Mouse (Mus musculus) liver, embryonic 14.5 days (tissue): Measurements from ENCODE around the gene Tmem221. TPM values are rescaled to one million over a fixed set of nuclear protein-coding genes. Genes with fewer than 3 reads are reported as not detected.

Experiments
- ATAC-seq: fragments of 200-750 bp; cut with Nextera tagmentation; 2 replicates; pipeline ENCODE4 v1.8.0; 2017; ENCODE audit warnings: moderate number of reproducible peaks, mild to moderate bottlenecking, moderate library complexity; ENCODE audit not compliant: insufficient read depth
- DNase-seq, 3 experiments: peaks; one replicate each; pipeline ENCODE4 v3.0.0-alpha.2; 2012 to 2013; ENCODE audit warnings: low read depth in 3 of 3, low spot score in 3 of 3
- H3K27ac ChIP-seq: fragments of 300-500 bp; sonication (generic); 2 replicates; pipeline ENCODE4 v1.5.1; 2014; ENCODE audit warnings: moderate library complexity, mild to moderate bottlenecking, control low read depth, inconsistent platforms
- H3K27me3 ChIP-seq: fragments of 300-500 bp; sonication (generic); 2 replicates; pipeline ENCODE4 v1.6.1; 2014; ENCODE audit warnings: mild to moderate bottlenecking, low read length, moderate library complexity; ENCODE audit not compliant: control insufficient read depth, insufficient read depth
- H3K36me3 ChIP-seq: fragments of 300-500 bp; sonication (generic); replicated peaks from 2 replicates; pipeline ENCODE4 v1.6.1; 2014; ENCODE audit warnings: low read depth; ENCODE audit not compliant: control insufficient read depth, insufficient read depth
- H3K4me1 ChIP-seq, 2 experiments: fragments of 200-500 bp in 1 of 2; fragments of 300-500 bp in 1 of 2; sonication (generic) in 1 of 2; replicated peaks; 2 replicates each; pipeline ENCODE4 v1.6.1; 2012 to 2014; ENCODE audit warnings: antibody characterized with exemption in 1 of 2, inconsistent platforms in 1 of 2, low read length in 1 of 2; ENCODE audit not compliant: control insufficient read depth in 2 of 2, insufficient read depth in 2 of 2
- H3K4me2 ChIP-seq: fragments of 300-500 bp; sonication (generic); 2 replicates; pipeline ENCODE4 v1.6.1; 2014; ENCODE audit warnings: low read depth, mild to moderate bottlenecking, control low read depth, moderate library complexity
- H3K4me3 ChIP-seq, 2 experiments: fragments of 200-500 bp in 1 of 2; fragments of 300-500 bp in 1 of 2; sonication (generic) in 1 of 2; 2 replicates each; pipeline ENCODE4 v1.5.1; 2012 to 2014; ENCODE audit warnings: low read depth in 2 of 2, low read length in 2 of 2, mild to moderate bottlenecking in 2 of 2, control low read depth in 1 of 2, inconsistent platforms in 1 of 2, moderate library complexity in 1 of 2; ENCODE audit not compliant: insufficient read depth in 1 of 2
- H3K9ac ChIP-seq: fragments of 300-500 bp; sonication (generic); replicated peaks from 2 replicates; pipeline ENCODE4 v1.6.1; 2014; ENCODE audit warnings: mild to moderate bottlenecking, control low read depth, moderate library complexity
- H3K9me3 ChIP-seq: fragments of 300-500 bp; sonication (generic); 2 replicates; pipeline ENCODE4 v1.6.1; 2016; ENCODE audit warnings: low read length, mixed read lengths; ENCODE audit not compliant: control insufficient read depth
- CTCF ChIP-seq: IDR thresholded peaks from 2 replicates; pipeline ENCODE4 v1.5.1; 2016; ENCODE audit warnings: antibody characterized with exemption, low read depth, control low read depth
- EP300 ChIP-seq: IDR thresholded peaks from 2 replicates; pipeline ENCODE4 v1.6.1; 2016; ENCODE audit warnings: antibody characterized with exemption, low read depth
- WGBS: fragments of 180-500 bp; shearing (Covaris S2); extraction: QIAGEN DNeasy Blood & Tissue Kit; methylation state at CpG from one replicate; pipeline ENCODE4 v1.1.7; 2014; ENCODE audit not compliant: insufficient replicate concordance; 5-methylcytosine and 5-hydroxymethylcytosine counted together
- polyA plus RNA-seq, 2 experiments: library from polyadenylated mRNA; depleted of rRNA in 1 of 2; stranded (reverse) in 1 of 2; unstranded in 1 of 2; fragments of >200 nt; fragmentation: Nextera tagmentation in 1 of 2; extraction: Ambion mirVana in 1 of 2; gene quantifications; 2 replicates each; pipeline versions ENCODE4 v1.2.1 to v1.2.3; 2012 to 2014

The Tmem221 gene
- polyA plus RNA-seq, 2 experiments: 0.25 to 0.39 TPM

DNA sequence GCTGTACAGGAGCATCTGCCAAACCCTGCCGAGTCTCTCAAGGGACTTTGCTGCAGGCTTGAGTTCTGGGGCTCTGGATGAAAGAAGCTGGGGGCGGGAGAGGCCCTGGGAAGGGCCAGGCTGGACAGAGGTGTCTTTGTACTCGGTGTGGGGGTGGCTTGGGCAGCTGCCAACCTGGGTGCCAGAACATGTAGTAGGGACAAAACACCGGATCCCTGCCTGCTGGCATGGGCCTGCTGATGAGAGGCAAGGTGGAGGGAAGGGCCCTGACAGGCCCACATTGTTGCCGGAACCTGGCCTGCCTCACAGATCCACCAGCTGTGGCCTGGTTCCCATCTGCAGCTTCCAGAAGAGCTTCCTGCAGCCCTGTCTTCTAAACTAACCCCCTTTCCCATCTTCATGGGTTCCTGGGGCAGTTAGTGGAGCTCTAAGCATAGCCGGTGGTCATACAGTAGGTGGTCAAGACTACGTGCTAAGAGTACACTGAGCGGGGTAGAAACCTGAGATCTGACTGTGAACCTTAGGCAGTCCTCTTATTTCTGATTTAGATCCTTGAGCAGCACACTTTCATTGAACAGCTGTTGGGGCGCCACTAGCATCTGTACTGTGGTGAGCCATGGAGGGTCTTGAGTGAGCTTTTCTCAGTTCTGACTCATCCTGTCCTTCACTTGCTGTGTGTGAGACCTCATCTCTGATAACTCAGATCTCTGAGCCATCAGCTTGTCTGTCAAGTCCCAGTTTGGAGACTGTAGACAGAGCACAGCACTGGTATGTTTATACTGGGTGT, 14.4 kb upstream of the Tmem221 start:
- peaks cover 9% of the 10 kb centered on the region for H3K27me3 ChIP-seq
- no peak overlapping the region for H3K27ac ChIP-seq
- H3K9ac ChIP-seq: no peak overlapping the region
- no peaks in the 10 kb centered on the region for H3K9me3 ChIP-seq
- H3K36me3 ChIP-seq: no peaks in the 10 kb centered on the region
- no peak overlapping the region for H3K4me2 ChIP-seq
- TF ChIP-seq EP300 (no peak), CTCF (no peak)
- H3K4me3 ChIP-seq: no peak overlapping the region
- WGBS: 77% methylated on average over 9 of the region's 9 CpGs
- ATAC-seq (no peak), DNase-seq (no peak)
- H3K4me1 ChIP-seq: peaks cover 3 to 7% of the 10 kb centered on the region in 2 experiments

DNA sequence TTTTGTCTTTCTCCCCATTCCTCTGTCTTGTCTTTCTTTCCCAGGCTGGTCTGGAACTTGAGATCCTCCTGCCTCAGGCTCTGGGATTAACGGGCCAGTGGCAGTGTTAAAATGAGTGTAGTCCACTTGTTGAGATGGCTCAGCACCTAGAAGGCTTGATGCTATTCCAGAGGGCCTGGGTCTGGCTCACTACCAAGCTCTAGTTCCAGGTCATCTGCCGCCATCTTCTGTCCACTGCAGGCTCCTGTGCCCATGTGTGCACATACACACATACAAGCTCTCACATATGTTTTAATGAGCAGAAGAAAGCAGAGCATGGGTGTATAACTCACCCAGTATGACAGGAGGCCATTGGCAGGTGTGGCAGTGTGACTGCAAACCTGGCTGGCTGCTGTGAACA, 13.4 kb upstream of the Tmem221 start:
- Histone ChIP-seq H3K36me3 (no peaks in the 10 kb centered on the region), H3K9me3 (no peaks in the 10 kb centered on the region), H3K4me2 (no peak overlapping the region), H3K27me3 (peaks cover 9% of the 10 kb centered on the region), H3K4me3 (no peak overlapping the region), H3K4me1 (peaks cover 3 to 7% of the 10 kb centered on the region in 2 experiments), H3K27ac (no peak overlapping the region), H3K9ac (no peak overlapping the region)
- WGBS: 61% methylated on average over 2 of the region's 2 CpGs
- ATAC-seq (no peak), DNase-seq (no peak)
- no peak for TF ChIP-seq EP300
- TF ChIP-seq CTCF: no peak

- no peak overlapping the region for H3K27ac ChIP-seq
- no peaks in the 10 kb centered on the region for H3K9me3 ChIP-seq
- peak overlapping the region; percentile 40 to 64 for H3K4me3 ChIP-seq
- peak; percentile 60 to 70 (median 65) for DNase-seq
- ATAC-seq: peak; percentile 76
- WGBS: under 1% methylated on average over 41 of the region's 41 CpGs
- peaks cover 9% of the 10 kb centered on the region for H3K27me3 ChIP-seq
- H3K4me2 ChIP-seq: peak overlapping the region; percentile 73
- H3K4me1 ChIP-seq: peaks cover 3 to 7% of the 10 kb centered on the region in 2 experiments
- no peaks in the 10 kb centered on the region for H3K36me3 ChIP-seq
- H3K9ac ChIP-seq: no peak overlapping the region
- TF ChIP-seq EP300 (no peak), CTCF (no peak)
Measured at GRCm38 (mm10) chr8:71570291-71570954, 11.8 kb upstream of the Tmem221 start.

GRCm38 (mm10) chr8:71569366-71570290, 11.0 kb upstream of the Tmem221 start:
- TF ChIP-seq CTCF (no peak), EP300 (no peak)
- H3K4me3 ChIP-seq: peak overlapping the region; percentile 40 to 64
- no peaks in the 10 kb centered on the region for H3K36me3 ChIP-seq
- H3K4me1 ChIP-seq: peaks cover 3 to 7% of the 10 kb centered on the region in 2 experiments
- no peak overlapping the region for H3K9ac ChIP-seq
- H3K27me3 ChIP-seq: peaks cover 9% of the 10 kb centered on the region
- 3% methylated on average over 51 of the region's 51 CpGs for WGBS
- H3K4me2 ChIP-seq: peak overlapping the region; percentile 73
- H3K9me3 ChIP-seq: no peaks in the 10 kb centered on the region
- no peak overlapping the region for H3K27ac ChIP-seq
- ATAC-seq (peak; percentile 71), DNase-seq (peak; percentile 43 to 54 (median 51))
